Mouse (Mus musculus): Measurements from ENCODE around the gene Ice1.
A peak's percentile ranks its signal among the peaks of the same experiment; 100 is the strongest.

The Ice1 gene

GRCm38 (mm10) chr13:70637282-70637661, at the start of gene Ice1:
Ice1 (minus strand) TSS chr13:70637634.
- DNase-seq (ENCODE audit: extremely low read depth, low read depth), result peak; percentile 28

DNA sequence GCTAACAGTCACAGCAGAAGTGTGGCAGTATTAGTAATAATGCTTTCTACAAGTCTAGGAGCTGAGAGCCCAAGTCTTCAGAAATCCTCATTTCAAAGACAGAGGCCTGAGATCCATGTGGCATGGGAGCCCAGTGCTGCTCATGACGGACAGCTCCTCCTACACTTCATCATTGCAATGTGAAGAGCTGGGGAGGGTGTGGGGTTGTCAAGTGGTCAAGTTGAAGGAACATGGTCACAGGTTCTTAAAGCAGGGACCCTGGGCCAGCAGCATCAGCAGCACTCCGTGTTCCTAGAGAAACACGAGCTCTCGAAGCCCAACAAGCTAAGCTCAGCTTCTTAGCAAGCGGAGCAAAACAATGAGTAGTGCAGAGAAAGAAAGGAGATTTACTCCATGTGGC, 48.4 kb upstream of the Ice1 start:
- no peak for DNase-seq (ENCODE audit: extremely low read depth, low read depth)

- no peak for DNase-seq (ENCODE audit: extremely low read depth, low read depth)
These were observed 47.7 kb upstream of the Ice1 start for GRCm38 (mm10) chr13:70684976-70685609.

DNA sequence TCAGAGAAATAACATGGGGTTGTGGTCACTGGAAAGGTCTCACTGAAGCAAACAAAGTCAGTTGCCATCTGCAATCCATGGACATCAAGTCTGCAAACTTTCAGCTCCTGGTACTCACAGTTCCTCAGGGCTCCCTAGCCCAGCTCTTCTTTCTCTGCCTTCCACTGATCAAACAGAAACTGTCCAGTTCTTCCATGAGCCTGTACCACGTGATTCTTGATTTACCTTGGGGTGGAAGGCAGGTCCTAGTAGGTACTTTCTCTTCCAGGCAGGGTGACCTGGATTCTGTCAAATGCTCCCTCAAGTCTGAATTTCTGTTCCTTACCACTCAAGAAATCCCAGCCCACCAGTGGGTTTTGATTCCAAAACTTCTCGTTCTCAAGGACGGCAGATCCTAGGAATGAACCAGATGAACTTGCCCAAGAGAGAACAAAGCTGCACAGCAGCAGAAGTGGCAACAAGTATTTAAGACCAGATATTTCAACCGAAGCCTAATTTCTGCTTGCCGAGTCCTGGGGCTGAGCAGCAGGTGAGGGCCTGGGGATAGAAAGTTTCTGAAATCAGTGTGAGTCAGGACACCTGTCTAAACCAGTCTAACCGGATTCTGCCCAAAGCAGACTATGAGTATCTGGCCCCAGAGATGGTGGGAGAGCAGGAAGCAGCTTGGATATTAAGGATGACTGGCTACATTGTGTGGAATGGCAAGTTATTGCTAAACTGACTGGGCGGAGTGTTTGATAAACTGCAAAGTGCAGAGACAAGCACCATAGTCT, 44.2 kb upstream of the Ice1 start:
- no peak for DNase-seq (ENCODE audit: extremely low read depth, low read depth)

GRCm38 (mm10) chr13:70680316-70680715, 42.9 kb upstream of the Ice1 start:
- no peak for DNase-seq (ENCODE audit: extremely low read depth, low read depth)

DNA sequence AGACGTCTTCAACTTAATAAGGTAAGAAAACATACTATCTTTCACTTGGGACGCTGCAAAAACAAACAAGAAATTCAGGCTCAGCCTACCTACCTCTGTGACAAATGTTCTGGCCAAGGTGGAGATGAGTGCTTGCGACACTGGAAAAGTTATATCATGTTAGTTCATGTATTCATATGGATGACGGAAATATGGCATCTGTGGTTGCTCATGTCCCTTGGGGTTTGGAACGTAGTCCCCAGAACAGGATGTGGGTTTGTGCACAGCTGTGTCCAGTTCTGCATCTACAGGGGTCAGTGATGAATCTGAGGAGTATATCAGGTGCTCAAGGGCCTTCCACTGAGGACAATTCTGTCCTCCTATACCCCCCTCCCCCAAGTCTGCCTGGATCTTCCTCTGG, 40.3 kb upstream of the Ice1 start:
- DNase-seq (ENCODE audit: extremely low read depth, low read depth), result no peak

DNA sequence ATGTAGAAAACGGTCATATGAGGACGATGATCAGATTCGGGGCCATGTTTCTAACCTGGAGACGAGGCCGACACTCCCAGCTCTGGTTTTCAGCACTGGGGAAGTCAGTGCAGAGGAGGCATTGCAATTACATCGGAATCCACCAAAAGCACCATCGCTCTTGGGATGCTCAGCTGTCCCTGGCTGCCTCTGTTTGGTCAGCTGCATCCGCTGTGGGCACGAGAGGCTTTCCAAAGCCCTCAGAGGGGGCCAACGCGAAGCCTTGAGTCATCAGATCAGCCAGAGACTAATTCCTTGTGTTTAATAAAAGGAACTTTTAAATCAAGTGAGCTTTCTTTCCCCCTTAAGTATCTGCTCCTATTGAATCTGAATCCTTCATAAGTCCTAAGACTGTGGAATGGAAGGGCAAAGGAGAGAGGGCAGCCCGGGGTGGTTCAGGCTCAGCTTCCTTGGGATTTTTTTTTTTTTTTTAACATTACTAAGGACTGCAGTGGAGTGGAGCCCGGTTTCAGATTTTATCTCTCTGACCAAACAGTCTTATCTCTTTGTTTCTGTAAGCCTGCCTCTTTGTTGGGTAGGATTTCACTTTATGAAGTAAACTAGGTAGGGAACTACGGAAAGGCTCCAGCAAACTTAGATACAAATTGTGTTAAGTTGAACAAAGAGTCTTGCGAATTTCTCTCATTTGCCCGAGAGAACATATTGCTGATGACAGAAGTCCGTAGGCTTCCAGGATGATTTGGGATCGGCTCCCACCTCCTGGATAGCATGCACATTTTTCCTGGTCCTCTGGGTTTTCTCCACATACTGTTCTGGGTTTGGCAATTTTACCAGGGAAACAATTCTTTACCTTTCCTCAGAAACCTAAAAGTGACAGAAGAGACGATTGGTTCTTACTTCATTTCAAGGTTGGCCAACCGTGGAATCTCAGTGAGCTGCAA, 39.1 kb upstream of the Ice1 start:
- no peak for DNase-seq (ENCODE audit: extremely low read depth, low read depth)

- no peak for DNase-seq (ENCODE audit: extremely low read depth, low read depth)
These were observed 37.6 kb upstream of the Ice1 start for GRCm38 (mm10) chr13:70674998-70675397.

DNA sequence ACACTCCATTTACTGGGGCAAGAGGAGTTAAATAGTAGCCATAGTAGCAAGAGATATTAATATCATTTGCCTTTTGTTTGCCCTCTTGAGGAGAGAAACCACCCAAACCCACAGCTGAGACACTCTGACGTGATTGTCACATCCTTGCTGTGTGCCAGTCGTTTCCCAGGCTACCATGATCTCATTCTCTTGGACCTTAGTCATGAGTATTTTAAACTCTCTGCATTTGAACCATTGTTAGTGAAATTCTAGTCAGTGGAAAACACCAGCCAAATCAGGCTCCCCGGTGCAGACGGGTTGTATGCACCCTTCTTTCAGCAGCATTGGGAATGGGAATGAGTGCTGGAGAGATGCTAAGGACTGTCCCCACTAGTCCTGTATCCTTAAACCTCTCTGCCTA, 32.6 kb upstream of the Ice1 start:
- DNase-seq (ENCODE audit: extremely low read depth, low read depth), result no peak

- DNase-seq (ENCODE audit: extremely low read depth, low read depth), result no peak
These were observed 22.3 kb upstream of the Ice1 start for GRCm38 (mm10) chr13:70659715-70660114.

DNA sequence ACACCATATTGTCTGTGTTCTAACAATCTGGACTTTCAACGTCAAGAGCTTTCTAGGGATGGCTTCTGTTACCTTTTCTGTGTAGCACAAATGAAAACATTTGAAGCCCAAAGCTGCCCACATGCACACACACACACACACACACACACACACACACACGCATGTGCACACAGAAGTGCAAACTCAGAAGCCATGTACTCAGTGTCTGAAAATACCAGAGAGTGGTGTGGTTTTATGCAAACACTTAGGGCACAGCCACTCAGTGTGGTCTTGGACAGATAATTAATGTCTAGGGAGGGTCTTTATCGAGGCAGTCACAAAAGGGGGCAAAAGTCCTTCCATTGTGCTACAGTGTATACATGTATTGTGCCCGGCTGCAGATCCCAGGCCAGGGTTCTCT, 19.3 kb upstream of the Ice1 start:
- no peak for DNase-seq (ENCODE audit: extremely low read depth, low read depth)

DNA sequence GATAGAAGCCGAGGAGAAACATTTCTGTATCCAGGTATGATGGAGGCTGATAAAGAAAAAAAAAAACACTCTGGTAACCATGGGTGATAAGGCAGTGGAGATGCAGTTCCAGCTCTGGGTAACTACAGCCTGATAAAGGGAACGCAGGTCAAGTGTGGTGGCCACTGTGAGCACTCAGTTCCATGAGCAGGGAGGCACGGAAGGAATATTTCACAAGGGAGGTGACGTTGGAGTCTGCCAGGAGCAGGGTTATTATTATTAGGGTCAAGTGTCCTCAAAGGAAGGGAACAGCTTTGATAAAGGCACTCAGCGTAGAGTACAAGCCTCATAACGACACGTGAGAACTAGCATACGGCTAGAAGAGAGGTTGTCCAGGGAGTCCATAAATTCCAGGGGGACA, 18.9 kb upstream of the Ice1 start:
- no peak for DNase-seq (ENCODE audit: extremely low read depth, low read depth)

- DNase-seq (ENCODE audit: extremely low read depth, low read depth), result no peak
These were observed 18.1 kb upstream of the Ice1 start for GRCm38 (mm10) chr13:70655570-70655969.

DNA sequence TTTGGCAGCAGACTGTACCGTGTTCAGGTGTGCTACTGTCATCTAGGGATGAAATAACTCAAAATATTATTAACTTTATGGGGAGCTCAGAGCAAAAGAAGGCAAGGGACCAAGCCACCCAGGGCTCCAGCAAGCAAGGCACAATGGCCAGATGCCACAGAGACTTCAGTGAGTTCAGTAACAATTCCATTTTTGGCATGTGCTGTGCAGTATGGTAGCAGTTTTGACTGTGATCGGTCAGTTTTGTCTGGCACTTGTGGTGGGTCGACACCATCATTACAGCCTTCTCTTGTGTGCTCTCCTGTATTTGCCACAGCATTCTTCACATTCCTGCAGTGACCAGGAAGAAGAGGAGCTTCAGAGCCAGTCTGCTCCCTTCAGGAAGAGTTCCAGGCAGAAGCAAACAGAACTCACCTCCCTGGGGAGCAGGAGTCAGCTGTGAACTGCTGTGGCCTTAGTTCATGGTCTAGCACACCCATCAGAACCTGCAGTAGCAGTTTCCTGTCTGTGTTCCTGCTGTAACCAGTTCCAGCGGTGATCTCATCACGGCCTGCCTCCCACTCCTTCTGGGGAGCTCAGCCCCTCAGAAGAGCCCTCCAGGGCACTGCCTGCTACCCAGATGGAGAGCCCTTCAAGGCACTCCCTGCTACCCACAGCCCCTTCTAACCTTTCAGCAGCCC, 16.8 kb upstream of the Ice1 start:
- no peak for DNase-seq (ENCODE audit: extremely low read depth, low read depth)

GRCm38 (mm10) chr13:70653457-70653856, 16.0 kb upstream of the Ice1 start:
- DNase-seq (ENCODE audit: extremely low read depth, low read depth), result no peak

DNA sequence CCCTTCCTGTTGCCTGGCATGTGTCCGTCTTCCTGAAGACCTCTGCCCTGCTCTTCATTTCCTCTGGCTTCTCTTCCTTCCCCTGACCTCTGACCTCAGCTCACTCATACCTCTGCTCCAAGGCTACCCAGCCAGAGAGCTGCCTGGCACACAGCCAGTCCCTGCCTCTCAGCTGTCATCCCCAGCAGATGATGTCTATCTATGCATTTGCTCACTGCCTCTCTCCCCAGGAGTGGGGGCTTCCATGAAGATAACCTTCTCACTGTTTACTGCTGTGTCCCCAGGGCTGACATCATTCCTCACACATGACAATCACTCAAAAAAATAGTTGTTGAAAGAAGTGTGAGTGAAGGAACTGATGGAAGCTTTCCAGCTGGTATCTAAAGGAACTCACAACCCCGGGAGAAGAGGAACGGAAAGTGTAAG, 12.6 kb upstream of the Ice1 start:
- no peak for DNase-seq (ENCODE audit: extremely low read depth, low read depth)

DNA sequence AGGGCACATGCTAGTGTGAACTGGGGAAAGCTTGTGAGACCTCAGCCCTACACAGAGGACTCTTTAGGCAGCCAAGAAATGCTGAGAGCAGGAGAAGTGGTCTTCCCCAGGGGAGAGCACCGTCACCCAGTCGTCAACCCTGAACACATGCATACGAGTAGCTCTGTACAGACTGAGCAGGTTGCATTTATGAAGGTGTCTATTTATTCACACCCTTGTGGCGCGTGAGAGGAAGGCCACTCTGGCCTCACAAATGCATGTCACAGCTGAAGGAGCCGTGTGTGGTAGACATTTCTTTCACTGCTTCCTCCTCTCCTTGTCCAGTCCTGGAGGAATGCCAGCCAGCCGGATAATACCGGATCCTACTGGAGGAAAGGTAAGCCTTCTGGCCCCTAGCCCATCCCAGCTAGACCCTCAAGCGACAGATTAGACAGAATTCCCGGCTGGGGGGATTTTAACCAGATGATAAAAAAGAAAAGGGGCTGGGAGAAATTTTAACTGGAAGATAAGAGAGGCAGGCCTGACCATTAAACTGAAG, 8.6 kb upstream of the Ice1 start:
- no peak for DNase-seq (ENCODE audit: extremely low read depth, low read depth)

DNA sequence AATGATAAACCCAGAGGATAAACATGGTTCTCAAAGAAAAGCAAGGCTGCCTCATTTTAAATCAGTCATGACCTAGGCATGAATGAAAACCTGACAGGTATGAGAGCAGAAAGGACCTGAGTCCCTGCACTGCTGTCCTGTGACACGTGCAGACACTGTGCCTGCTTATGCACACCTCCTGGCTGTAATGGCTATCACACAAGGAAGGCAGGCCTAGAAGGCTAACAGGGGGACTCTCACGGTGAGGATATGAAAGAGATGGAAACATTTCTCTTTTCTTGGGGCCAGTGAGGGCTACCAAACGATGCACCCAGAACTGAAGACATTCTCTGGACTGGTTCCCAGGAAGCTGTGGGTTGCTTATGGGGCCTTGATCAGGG, 6.6 kb upstream of the Ice1 start:
- no peak for DNase-seq (ENCODE audit: extremely low read depth, low read depth)

GRCm38 (mm10) chr13:70643408-70644082, 6.1 kb upstream of the Ice1 start:
- DNase-seq (ENCODE audit: extremely low read depth, low read depth), result peak; percentile 36

GRCm38 (mm10) chr13:70641941-70642340, 4.5 kb upstream of the Ice1 start:
- no peak for DNase-seq (ENCODE audit: extremely low read depth, low read depth)

DNA sequence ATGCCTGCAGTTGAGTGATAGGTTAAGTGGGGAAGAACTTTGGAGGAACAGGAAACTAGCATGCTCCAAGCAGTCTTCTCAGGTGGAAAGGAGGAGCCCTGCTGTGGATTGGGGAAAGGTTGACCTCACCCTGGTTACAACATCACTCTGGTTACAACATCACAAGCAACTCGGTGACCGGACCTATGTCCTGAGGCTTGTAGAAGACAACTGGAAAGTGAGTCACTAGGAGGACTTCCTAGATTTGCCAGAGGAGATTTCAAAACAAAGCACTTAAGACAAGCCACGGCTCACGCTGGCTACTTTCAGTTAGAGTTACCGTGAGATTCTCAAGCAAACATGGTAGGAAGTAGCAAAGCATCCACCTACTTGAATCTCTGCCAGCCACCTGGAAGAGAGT, 3.9 kb upstream of the Ice1 start:
- DNase-seq (ENCODE audit: extremely low read depth, low read depth), result no peak

All from MEL-GATA-1-ER (cell line).